Mouse (Mus musculus): ENCODE results near the gene Rtca.

The Rtca gene

DNA sequence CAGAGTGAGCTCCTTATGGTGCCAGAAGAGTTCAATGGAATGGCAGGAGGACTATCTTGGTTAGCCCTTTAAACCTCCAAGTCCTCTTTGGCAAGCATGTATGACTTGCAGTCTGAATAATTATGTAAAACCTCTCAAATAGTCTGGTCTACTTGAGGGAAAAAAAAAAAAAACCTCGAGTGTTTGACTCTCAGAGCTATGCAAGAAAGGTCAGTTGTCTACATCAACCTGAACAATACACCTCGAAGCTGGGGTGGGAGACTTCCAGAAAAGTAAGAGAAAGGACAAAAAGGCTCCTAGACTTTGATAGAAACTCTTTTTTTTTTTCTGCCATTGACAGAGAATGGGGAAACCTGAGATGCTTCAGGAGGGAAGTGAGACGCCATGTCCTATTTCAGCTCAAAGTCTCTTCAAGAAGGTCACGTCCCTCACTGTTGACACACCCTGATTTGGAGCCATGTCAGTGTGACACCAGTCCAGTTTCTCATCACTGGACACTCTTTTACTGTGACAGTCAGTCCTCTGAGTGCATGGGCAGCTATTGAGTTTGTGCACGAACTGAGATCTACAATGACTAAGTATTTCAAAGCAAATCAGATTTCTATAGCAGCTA lies 31.2 kb downstream of the Rtca start:
- no peak for DNase-seq (ENCODE audit: low read depth, low spot score)

DNA sequence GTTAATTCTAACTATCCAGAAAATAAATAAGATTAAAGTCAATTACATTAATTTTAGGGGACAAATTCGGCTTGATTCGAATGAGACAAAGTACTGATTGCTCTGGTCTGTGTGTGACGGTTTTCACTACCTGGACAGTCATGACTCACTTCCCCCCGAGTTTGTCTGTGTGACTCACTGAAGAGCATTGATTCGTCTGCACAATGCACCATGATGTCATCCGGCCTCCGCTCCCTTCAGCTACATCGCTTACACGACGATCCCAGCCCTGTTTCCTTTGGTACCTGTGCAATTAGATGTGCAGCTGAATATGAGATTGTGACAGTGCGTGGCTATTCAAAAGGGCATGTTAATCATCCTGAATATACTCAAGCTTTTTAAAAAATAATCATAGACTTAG lies 33.4 kb downstream of the Rtca start:
- no peak for DNase-seq (ENCODE audit: low read depth, low spot score)

DNA sequence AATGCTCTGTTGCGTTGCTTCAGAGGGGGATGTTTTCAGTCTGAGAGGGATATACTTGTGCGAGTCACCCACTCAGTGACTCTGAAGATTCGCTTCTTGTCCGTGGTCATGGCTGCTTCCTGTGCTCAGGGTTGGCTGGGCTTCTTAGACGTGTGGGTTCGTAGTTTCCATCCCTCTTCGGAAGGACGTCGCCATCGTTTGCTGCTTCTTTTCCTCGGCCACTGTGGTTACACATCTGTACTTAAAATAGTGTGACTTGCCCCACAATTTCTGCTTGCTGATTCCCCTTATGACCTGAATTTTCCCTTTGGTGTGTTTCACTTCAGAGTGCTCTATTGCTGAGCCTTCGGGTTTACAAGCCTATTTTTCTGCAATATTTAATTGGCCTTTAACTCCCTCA lies 42.3 kb downstream of the Rtca start:
- no peak for DNase-seq (ENCODE audit: low read depth, low spot score)

DNA sequence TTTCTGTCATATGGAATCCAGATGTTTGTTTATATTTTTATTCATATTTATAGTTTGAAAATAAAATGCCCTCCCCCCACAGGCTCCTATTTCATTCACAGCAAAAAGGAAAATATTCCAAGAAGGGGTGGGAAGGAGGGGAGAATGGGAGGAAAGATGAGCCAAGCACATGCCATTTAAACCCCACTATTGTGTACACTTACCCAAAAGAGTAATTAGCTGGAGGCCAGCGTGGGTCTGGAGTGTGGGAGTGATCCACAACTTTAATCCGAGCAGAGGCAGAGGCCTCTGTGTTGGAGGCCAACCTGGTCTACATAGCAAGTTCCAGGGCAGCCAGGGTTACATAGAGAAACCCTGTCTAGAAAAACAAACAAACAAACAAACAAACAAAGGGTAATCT lies 43.7 kb downstream of the Rtca start:
- DNase-seq (ENCODE audit: low read depth, low spot score) = no peak

DNA sequence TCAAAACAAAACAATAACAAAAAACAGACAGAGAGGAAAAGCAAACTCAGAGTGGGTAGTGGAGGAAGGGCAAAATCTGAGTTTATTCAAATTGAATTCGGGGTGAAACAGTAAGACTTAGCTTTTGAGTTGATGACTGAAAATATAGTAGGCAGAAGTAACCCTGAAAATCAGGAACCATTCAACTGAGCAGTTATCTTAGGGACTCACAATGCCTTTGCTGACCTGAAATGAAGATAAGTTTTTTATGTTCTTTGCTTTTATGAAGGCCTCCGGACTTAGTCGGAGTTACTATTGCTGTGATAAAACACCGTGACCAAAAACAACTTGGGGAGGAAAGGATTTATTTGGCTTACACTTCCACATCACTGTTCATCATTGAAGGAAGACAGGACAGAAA lies 47.0 kb downstream of the Rtca start:
- DNase-seq (ENCODE audit: low read depth, low spot score) = no peak

DNA sequence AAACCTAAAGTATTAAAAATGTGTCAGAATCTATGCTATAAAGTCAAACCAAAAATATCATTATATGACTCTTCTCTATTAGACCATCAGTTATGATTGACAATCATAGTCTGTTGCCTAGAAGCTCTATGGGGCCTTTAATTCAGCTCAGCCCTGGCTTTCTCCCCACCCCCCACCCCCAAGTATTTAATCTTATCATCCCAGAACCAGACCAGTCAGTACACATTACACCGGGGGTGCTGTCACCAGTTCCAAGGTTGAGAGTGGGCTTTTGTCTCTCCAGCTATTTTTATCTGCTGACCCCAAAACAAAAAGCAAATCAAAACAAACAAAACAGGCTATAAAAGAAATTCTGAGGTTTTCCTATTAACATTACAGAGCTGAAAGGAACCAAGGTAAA lies 53.5 kb downstream of the Rtca start:
- DNase-seq (ENCODE audit: low read depth, low spot score) = no peak

DNA sequence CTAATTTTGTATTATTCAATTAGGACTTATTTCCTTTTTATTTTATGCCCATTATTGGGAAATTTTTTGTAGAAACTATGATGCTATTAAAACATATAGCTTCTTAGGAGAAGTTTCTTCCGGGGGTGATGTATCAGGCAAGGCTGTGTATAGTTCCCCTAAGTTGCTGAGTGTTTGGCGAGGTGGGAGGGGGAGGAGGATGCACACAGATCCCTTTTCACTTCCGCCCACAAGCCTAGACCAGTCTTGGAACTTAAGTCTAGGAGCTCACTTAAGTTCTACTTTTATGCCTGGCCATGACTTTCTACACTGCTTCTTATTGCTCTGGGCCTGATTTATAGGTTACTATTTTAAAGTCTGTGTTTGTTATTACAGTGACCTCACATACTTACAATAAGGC lies 57.3 kb downstream of the Rtca start:
- no peak for DNase-seq (ENCODE audit: low read depth, low spot score)

DNA sequence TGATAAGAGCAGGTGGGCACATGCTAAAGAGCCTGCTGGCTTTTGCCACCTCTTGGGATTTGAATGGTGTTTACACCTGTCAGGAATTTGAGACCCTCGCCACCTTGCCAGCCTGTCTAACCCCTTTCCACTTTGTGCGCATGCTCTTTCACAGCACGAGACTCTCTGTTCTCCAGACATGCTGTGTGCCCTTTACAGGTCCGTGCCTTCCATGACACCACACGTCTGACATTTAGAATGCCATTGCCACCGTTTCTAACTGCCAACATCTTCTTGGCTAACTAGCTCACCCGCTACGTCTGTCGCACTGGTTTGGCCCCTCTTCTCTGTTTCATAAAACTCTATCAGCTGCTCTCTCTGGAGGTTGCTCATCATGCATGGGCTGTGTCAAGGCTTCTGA lies 63.7 kb downstream of the Rtca start:
- DNase-seq (ENCODE audit: low read depth, low spot score) = no peak

DNA sequence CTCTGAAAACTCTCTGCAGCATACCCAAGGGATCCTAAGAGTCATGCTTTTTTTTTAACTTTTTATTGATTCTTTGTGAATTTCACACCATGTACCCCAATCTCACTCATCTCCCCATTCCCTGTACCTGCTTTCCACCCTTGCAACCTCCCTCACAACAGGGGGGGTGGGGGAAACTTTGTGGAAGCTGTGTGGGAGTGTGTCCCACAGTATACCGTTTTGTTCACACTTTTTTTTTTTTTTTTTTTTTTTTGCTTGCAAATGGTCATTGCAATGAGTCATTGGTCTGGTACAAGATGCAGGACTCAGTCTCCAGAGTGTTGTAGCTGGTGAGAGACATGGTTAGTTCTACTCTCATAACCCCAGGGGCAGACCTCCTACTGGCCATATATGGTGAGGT lies 65.2 kb downstream of the Rtca start:
- DNase-seq (ENCODE audit: low read depth, low spot score) = no peak

DNA sequence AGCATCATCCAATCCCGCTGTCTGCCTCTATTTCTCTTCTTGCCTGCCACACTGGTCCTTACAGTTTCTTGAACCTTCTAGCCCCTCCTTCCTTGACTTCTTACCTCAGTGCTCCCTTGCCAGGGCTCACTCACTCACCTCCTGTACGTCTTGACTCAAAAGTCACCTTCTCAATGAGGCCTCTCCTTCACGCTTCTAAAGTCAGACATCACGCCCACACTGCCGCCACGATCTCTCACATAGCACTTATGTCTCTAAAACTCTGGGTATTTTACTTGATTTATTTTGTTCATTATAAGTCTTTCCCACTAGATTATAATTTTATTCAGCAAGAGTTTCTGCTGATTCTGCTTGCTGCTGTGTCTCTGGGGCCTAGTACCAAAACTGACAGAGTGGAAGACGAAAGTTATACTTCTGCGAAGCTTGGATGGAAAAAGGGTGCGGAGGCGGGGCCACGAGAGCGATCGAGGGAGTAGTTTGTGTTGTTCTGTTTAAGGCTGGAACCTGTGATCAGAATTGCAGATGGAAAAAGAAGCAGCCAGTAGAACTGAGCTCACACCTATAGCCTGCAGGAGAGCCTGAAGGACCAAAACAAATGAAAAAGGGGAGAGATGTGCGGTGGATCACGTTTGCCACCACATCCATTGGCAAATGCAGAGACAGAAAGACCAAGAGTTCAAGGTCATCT lies 66.3 kb downstream of the Rtca start:
- DNase-seq (ENCODE audit: low read depth, low spot score) = no peak

DNA sequence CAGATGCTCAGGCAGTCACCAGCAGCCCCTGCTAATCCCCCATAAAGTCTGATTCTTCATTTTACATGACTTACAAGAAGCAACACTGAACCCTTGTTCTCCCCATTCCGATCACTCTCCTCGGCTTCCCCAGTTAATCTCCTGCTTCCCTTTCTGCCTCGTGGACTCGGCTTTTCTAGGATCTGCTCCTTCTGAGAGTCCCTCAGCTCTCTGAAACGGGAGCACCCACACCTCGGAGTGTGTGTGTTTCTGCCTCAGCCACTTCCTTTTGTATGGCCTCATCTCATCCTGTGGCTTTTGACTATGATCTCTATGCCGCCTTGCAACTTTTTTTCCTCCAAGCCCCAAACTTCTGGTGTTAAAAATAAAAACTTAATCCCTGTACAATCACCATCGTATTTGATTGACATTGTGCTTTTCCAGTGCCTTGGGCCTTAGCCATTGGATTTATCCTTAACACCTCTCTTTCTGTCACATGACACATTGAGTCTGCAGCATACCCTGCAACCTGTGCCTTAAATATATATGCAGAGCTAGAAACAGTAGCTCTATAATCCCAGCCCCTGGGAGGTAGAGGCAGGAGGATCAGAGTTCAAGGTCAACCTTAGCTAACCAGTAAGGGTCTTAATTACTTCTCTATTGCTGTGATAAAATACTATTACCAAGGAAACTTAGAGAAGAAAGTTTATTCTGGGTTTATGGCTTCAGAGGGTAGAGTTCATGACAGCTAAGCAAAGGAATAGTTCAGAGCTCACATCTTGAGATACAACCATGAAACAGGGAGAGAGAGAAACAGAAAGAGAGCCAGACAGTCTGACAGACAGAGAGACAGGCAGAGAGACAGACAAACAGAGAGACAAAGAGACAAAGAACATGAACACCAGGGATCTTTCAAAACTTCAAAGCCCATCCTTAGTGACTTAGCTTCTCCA lies 67.7 kb downstream of the Rtca start:
- no peak for DNase-seq (ENCODE audit: low read depth, low spot score)
